Mouse (Mus musculus) 3134 (cell line): ENCODE measurements around the gene Slbp.

ENCODE experiments used
- DNase-seq: peaks from one replicate; pipeline ENCODE4 v3.0.0-alpha.2; 2011; ENCODE audit warnings: low spot score; ENCODE audit not compliant: insufficient read length; ENCODE audit errors: extremely low read depth

Gene Slbp

DNA sequence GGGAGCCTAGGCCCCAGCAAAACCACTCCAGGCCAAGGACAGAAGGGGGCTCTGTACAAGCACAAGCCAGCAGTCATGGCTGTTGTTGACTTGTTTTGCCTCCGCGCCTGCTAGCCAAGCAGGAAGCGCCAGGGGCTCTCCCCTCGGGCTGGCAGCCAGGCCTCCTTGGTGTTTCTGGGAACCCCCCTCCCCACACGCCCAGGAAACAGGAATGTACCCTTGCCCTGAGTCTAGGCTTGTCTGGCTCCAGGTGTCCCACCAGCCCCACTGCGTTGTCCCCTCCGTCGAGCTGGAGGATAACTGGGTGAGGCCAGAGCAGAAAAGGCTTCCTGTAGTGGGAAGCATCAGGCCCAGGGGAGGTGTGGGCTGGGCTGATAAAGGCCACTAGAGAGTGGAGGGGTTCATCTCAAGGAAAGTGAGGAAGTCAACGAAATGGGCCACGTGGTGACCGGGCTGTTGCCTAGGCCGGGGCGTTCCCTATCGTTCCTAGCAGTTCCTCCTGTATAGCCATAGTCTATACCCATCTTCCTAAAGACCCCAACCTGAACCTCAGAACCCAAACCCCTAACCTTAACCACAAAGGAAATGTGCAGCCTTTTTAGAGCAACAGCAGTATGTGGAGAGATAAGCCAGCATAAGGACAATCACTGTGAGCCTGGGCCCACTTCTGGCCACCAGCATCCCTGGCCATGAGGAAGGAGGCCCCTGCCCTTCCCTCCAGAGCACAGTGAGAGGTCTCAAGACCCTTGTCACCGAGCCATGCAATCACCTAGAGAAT lies 29.4 kb upstream of the Slbp start:
- no peak for DNase-seq

GRCm38 (mm10) chr5:33681044-33681443 lies 28.7 kb upstream of the Slbp start:
- no peak for DNase-seq

DNA sequence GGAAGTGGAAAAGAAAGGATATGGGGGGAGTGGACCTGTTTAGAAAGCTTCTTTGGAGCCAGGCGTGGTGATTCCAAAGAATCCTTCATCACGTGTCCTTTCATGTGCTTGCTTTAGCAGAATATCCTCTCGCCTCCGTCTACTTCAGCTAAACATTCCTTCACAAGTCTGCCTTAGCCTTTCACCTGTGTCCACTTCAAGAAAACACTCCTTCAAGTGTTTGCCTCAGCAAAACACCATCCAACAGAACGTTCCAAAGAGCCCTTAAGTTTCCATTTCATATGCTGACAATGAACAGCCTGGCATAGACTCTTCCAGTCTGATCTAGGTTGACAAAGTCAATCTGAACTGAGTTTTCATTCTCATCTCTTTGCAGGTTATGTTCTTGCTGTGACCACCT lies 25.9 kb upstream of the Slbp start:
- no peak for DNase-seq

DNA sequence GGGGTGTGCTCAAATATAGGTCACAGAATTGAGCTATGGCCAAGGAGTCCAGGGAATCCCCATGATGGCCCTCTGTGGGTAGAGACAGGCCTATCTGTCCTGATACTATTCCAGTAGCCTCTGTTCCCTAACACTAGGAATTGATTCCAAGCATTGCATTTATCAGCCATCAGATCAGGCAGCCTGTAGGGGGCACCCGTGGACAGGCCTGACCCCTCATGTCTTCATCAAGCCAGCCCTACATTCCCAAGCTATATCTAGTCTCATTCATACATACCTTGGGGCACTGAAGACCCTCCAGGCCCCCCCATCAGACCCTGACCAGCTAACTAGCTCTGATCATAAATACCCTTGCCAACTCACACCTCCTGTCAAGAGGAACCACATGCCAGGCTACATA lies 23.6 kb upstream of the Slbp start:
- DNase-seq, result no peak

- DNase-seq, result peak; percentile 20
Measured at GRCm38 (mm10) chr5:33674439-33674838, 22.1 kb upstream of the Slbp start.

GRCm38 (mm10) chr5:33671659-33672058 lies 19.3 kb upstream of the Slbp start:
- no peak for DNase-seq

DNA sequence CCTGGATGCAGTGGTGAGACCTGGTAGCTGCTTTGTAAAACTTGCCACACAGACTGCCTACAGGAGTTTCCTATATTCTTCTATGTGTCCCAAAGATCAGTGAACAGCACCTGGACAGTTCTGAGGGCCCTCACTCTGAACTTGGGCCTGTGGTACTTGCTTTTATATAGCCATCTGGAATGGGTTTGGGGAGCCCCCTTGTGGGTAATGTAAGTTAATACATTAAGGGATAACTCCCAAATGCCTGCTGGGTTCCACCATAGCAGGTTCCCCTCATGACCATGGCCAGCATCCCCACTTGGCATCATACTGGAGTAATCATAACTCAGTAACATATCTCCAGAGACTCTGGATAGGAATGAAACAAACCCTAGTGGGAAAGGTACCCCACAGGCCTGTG lies 15.8 kb upstream of the Slbp start:
- no peak for DNase-seq

DNA sequence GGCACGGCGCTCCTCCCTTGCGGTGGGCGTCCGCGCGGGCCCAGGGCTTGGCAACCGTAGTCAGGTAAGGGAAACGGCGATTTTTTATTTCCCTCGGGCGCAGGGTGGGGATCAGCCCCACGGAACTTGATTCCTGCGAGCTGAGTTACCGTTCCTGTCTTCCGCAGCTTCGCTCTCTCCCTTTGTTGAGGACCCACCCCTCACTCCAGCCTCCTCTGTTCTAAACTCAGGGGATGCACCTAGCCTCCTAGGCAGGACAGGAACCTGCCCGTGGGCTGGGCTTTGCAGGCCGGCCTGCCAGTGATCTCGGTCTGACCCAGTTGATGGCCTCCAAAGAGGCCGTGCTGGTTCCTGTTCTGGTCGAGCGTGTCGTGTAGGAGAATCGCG lies 6.3 kb upstream of the Slbp start:
- DNase-seq, result no peak

GRCm38 (mm10) chr5:33657787-33658663 lies 5.7 kb upstream of the Slbp start, which contains the start of the genes Tacc3 and Tmem129:
TSS of gene Tacc3 (plus strand) at chr5:33658128.
TSS of gene Tmem129 (minus strand) at chr5:33658416.
- peak; percentile 94 for DNase-seq

DNA sequence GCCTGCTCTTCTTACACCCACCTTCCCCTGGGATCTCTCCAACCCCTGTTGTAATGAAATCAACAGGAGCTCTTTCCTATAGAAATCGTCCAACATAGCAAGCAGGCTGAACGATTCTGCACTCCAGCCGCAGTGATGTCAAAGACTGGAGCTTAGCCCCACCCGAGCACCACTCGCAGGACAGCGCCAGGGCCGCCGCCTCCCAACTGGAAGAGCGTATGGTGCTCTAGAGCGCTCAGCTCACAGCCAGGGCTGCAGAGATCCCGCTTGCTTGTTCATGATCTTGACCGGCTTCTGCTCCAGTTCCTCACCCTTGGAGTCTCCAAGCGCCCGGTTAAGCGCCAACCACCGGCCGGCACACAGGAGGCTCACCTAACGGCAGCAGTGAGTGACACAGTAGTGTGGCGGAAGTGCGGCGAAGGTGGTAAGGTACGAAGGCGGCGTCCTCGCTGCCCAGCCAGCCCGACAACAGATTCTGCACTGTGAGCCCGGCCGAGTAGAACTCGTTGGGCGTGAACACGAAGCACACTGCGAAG lies 4.9 kb upstream of the Slbp start:
- DNase-seq, result no peak

- DNase-seq, result no peak
Measured at GRCm38 (mm10) chr5:33656739-33657138, 4.4 kb upstream of the Slbp start.

DNA sequence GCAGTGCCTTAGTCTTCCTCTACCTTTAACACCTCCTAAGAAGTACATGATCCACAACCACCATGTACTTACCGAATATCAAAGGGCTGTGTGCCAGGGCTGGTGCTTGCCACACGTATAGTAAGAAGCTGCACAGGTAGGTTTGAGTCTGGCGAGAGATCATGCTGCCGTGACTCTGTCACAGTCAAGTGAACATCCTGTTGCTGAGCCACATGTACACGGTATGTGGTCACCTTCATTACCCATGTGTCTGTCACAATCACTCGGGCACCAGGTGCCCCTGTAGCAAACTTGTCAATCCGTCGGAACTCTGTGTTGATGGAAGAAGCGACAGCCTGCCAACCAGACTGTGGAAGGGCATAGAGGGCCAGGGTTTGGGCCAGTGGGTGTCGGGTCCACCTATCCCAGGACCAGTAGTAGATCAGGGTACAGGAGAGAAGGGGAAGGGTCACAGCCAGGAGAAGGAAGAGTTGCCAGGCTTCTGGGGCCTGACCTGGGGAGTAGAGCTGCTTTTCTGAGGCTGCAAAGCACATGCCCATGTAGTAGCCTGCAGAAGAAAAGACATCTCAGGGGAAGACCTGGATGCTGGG lies 3.0 kb upstream of the Slbp start:
- DNase-seq, result no peak

DNA sequence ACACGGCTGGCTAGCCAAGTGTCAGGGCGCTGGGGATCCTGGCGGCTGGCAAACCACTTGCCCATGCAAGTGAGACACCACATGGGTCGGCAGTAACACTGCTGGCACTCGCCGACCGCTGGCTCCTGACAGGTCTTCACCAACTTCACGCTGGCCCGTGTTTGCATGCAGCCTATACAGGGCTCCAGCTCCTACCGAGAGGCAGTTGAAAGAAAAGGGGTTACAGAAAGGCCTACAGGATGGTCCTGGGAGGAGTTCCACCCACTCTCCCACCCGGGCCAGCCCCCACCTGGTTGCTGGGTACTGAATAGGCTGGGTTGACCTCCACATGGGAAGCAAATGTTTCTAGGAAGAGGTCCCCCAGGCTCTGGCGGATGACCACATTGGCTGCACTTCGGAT lies 2.0 kb upstream of the Slbp start:
- DNase-seq, result no peak

- no peak for DNase-seq
Measured at GRCm38 (mm10) chr5:33652783-33653173, 404 bp upstream of the Slbp start.

GRCm38 (mm10) chr5:33651541-33651920 lies 843 bp downstream of the Slbp start:
- no peak for DNase-seq

- no peak for DNase-seq
Measured at GRCm38 (mm10) chr5:33651017-33651416, 1.4 kb downstream of the Slbp start.

GRCm38 (mm10) chr5:33640652-33641051 lies 11.7 kb downstream of the Slbp start:
- no peak for DNase-seq

- no peak for DNase-seq
Measured at GRCm38 (mm10) chr5:33638826-33639225, 13.5 kb downstream of the Slbp start.

DNA sequence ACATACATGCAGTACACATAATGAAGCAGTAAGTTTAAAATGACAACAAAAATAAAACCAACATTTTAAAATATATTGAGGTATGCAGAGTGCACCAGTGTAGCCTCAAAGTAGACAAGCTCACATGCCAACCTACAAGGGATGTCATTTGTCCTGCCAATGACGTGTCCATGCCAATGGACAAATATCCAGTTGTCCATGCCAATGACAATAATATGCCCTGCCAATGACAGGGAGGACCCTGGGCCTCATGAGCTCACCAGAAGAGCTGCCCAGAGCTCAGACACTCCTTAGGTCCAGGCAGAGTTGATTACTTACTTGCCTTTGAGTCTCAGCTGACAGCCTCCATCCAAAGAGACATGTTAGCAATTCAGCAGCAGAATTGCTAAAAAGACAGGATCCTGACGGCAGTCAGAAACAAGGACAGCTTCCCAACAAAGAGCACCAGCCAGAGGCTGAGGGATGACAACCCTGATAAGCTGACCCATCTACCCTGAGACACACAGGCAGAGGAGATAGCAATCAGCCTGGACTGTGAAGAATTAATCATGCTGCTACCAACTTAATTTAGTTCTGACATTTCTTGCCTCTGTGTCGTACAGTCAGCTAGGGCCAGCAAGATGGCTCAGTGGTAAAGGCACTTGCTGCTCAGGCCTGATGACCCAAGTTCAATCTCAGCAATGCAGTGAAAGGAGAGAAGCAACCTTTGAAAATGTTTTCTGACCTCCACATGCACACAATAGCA lies 14.6 kb downstream of the Slbp start:
- DNase-seq, result no peak

- no peak for DNase-seq
Measured at GRCm38 (mm10) chr5:33635361-33635760, 17.0 kb downstream of the Slbp start.

DNA sequence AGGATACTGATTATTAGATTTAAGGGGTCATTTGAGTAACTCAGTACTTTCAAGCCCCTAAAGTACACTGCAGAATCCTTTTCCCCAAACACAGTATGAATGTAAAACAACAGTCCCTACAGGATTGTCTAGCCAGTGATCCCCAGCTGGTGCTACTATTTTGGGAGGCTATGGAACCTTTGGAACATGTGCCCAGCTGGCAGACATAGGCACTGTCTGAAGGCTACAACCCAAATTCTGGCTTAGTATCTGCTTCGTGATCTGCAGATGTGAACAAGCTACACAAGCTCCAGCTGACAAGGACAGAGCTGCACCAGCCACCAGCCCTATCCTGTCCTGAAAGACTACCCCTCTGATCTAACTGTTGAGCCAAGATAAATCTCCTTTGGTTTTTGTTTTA lies 19.8 kb downstream of the Slbp start:
- no peak for DNase-seq
